Mouse (Mus musculus) ovary, postnatal 36 days (tissue): ENCODE results near the gene Ugt1a8.
A peak's percentile ranks its signal among the peaks of the same experiment; 100 is the strongest.

Experiments
- DNase-seq: peaks from one replicate; pipeline ENCODE4 v3.0.0; 2022; ENCODE audit warnings: low spot score, mixed read lengths

Gene Ugt1a8

GRCm38 (mm10) chr1:88235894-88236415 lies 148.3 kb downstream of the Ugt1a8 start:
- DNase-seq = no peak

- no peak for DNase-seq
Measured at GRCm38 (mm10) chr1:88237311-88237710, 149.7 kb downstream of the Ugt1a8 start.

- DNase-seq = no peak
Measured at GRCm38 (mm10) chr1:88238771-88239170, 151.2 kb downstream of the Ugt1a8 start.

- DNase-seq = no peak
Measured at GRCm38 (mm10) chr1:88240072-88240471, 152.5 kb downstream of the Ugt1a8 start.

- no peak for DNase-seq
Measured at GRCm38 (mm10) chr1:88240579-88240978, 153.0 kb downstream of the Ugt1a8 start.

- DNase-seq = no peak
Measured at GRCm38 (mm10) chr1:88243861-88244260, 156.2 kb downstream of the Ugt1a8 start.

- DNase-seq = no peak
Measured at GRCm38 (mm10) chr1:88245881-88246280, 158.3 kb downstream of the Ugt1a8 start.

GRCm38 (mm10) chr1:88246386-88246785 lies 158.8 kb downstream of the Ugt1a8 start:
- DNase-seq = no peak

- no peak for DNase-seq
Measured at GRCm38 (mm10) chr1:88247660-88248059, 160.0 kb downstream of the Ugt1a8 start.

- DNase-seq = no peak
Measured at GRCm38 (mm10) chr1:88248658-88249057, 161.0 kb downstream of the Ugt1a8 start.

- DNase-seq = no peak
Measured at GRCm38 (mm10) chr1:88249596-88249995, 162.0 kb downstream of the Ugt1a8 start.

GRCm38 (mm10) chr1:88250023-88250422 lies 162.4 kb downstream of the Ugt1a8 start:
- DNase-seq = no peak

- DNase-seq = no peak
Measured at GRCm38 (mm10) chr1:88253106-88253505, 165.5 kb downstream of the Ugt1a8 start.

GRCm38 (mm10) chr1:88253540-88253939 lies 165.9 kb downstream of the Ugt1a8 start:
- no peak for DNase-seq

- DNase-seq = no peak
Measured at GRCm38 (mm10) chr1:88254793-88255465, 167.3 kb downstream of the Ugt1a8 start.

- DNase-seq = no peak
Measured at GRCm38 (mm10) chr1:88255466-88255857, 167.8 kb downstream of the Ugt1a8 start.

GRCm38 (mm10) chr1:88255989-88256754 lies 168.6 kb downstream of the Ugt1a8 start:
- DNase-seq = no peak

- no peak for DNase-seq
Measured at GRCm38 (mm10) chr1:88256886-88257663, 169.5 kb downstream of the Ugt1a8 start.

- no peak for DNase-seq
Measured at GRCm38 (mm10) chr1:88257681-88258080, 170.1 kb downstream of the Ugt1a8 start.

- DNase-seq = peak; percentile 22
Measured at GRCm38 (mm10) chr1:88258361-88258760, 170.7 kb downstream of the Ugt1a8 start.

GRCm38 (mm10) chr1:88258881-88259642 lies 171.4 kb downstream of the Ugt1a8 start:
- peak; percentile 86 for DNase-seq

- DNase-seq = no peak
Measured at GRCm38 (mm10) chr1:88259643-88260024, 172.0 kb downstream of the Ugt1a8 start.
